Mouse (Mus musculus): Measurements from ENCODE around the gene Adam23. TPM values are rescaled to one million over a fixed set of nuclear protein-coding genes. Genes with fewer than 3 reads are reported as not detected.

Adam23 gene
- 0.43 TPM for polyA plus RNA-seq (2012; fragmentation: generic; extraction: Trizol)

DNA sequence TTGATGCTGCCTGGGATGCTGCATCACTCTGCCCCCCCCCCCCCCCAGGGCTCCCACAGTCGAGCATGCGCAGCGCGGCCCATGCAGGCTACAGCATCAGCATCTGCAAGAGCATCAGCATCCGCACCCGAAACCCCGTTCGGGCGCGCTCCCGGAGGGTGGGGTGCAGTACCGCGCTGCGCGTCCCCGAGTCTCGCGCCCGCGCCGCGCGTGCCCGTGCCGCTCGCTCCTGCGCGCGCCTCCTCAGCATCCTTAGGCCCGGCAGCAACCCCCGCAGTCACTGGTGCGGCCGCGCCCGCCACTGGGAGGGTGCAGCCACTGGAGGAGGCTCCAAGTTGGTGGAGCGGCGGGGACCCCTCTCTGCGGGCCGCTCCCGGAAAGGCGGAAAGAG is at the start of gene Adam23:
Gene Adam23, plus strand, starts transcription at position 236 of the 391 bp plus-strand sequence.
- H3K36me3 ChIP-seq (ENCODE audit: control insufficient read depth, insufficient read depth) = no peaks in the 10 kb centered on the region
- peaks cover 15% of the 10 kb centered on the region for H3K27me3 ChIP-seq (ENCODE audit: control insufficient read depth, insufficient read depth, insufficient read length)
- no peak within 1 kb of the TSS for H3K4me3 ChIP-seq
- H3ac ChIP-seq (ENCODE audit: control insufficient read depth, insufficient read length) = no peak within 1 kb of the TSS
- no peak for TF ChIP-seq USF1 (IDR thresholded peaks at IDR 0.05; ENCODE audit: low read depth)
- TF ChIP-seq POLR2A (IDR thresholded peaks at IDR 0.05; ENCODE audit: insufficient read length, low read depth) = no peak
- no peak for TF ChIP-seq MAX (IDR thresholded peaks at IDR 0.05; ENCODE audit: low read depth)
- no peak for TF ChIP-seq MYOG (IDR thresholded peaks at IDR 0.05; ENCODE audit: control insufficient read depth in 1 of 3, insufficient read depth in 1 of 3, insufficient read length in 2 of 3, low read depth in 2 of 3)
- peak within 1 kb of the TSS; percentile 24 for H3K4me2 ChIP-seq (ENCODE audit: low read depth)
- no peaks in the 10 kb centered on the region for H3K79me2 ChIP-seq (ENCODE audit: control insufficient read depth, insufficient read depth)

DNA sequence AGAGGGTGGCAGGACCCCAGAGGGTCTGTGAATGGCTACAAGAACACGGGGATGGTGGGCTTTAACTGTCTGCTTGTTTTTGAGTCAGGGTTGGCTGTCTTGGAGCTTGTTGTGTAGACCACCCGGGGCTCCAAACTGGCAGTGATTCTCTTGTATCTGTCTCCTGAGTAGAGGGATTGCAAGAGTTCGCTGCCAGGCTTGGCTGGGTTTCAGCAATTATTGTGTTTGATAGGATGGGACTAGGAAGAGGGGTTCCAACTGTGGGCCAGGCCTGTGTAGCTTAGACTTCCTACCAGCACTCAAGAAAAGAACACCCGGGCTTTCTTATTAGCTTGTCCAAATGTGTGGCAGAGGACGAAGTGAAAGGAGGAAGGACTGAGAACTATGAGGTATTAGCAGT is 44.6 kb upstream of the Adam23 start:
- Histone ChIP-seq H3K4me2 (ENCODE audit: low read depth) (no peak overlapping the region), H3K36me3 (ENCODE audit: control insufficient read depth, insufficient read depth) (no peaks in the 10 kb centered on the region), H3K4me3 (no peak overlapping the region), H3K27me3 (ENCODE audit: control insufficient read depth, insufficient read depth, insufficient read length) (no peaks in the 10 kb centered on the region), H3K79me2 (ENCODE audit: control insufficient read depth, insufficient read depth) (no peaks in the 10 kb centered on the region), H3ac (ENCODE audit: control insufficient read depth, insufficient read length) (no peak overlapping the region)
- TF ChIP-seq POLR2A (IDR thresholded peaks at IDR 0.05; ENCODE audit: insufficient read length, low read depth) (no peak), MYOD1 (IDR thresholded peaks at IDR 0.05; ENCODE audit: control insufficient read depth in 1 of 3, insufficient read length in 2 of 3, low read depth in 2 of 3) (no peak), REST (IDR thresholded peaks at IDR 0.05; ENCODE audit: insufficient read depth, insufficient read length) (no peak), SRF (IDR thresholded peaks at IDR 0.05; ENCODE audit: control insufficient read depth, insufficient read length, low read depth) (no peak), TCF3 (IDR thresholded peaks at IDR 0.05; ENCODE audit: insufficient read length, low read depth) (no peak), TCF12 (IDR thresholded peaks at IDR 0.05; ENCODE audit: insufficient read depth, poor library complexity, severe bottlenecking) (no peak), CEBPB (IDR thresholded peaks at IDR 0.05; ENCODE audit: insufficient read depth, poor library complexity, severe bottlenecking) (no peak), POLR2AphosphoS2 (IDR thresholded peaks at IDR 0.05; ENCODE audit: insufficient read length, low read depth) (no peak), MAX (IDR thresholded peaks at IDR 0.05; ENCODE audit: low read depth) (no peak), E2F4 (IDR thresholded peaks at IDR 0.05; ENCODE audit: insufficient read depth) (no peak), MYOG (IDR thresholded peaks at IDR 0.05; ENCODE audit: control insufficient read depth in 1 of 3, insufficient read depth in 1 of 3, insufficient read length in 2 of 3, low read depth in 2 of 3) (no peak), USF1 (IDR thresholded peaks at IDR 0.05; ENCODE audit: low read depth) (no peak)

DNA sequence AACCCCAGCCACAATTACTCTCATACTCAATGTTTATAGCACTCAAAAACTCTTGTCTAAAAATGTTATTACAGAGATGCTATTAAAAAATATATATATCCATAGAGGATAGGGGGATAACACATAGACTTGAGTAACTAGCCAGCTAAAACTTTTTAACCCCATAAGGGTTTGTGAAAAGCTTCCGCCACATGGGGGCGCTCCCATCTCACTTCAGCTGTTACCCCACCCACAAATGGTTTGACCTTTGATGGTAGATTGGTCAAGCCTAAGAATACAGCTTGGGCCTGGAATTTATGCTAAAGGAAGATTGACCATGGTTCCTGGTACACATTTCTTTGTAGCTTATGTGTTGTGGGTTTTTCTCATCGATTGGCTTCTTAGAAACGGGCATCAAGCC is 42.1 kb upstream of the Adam23 start:
- TF ChIP-seq MAX (IDR thresholded peaks at IDR 0.05; ENCODE audit: low read depth) = no peak
- no peak for TF ChIP-seq TCF3 (IDR thresholded peaks at IDR 0.05; ENCODE audit: insufficient read length, low read depth)
- no peak for TF ChIP-seq MYOG (IDR thresholded peaks at IDR 0.05; ENCODE audit: control insufficient read depth in 1 of 3, insufficient read depth in 1 of 3, insufficient read length in 2 of 3, low read depth in 2 of 3)
- no peak for TF ChIP-seq SRF (IDR thresholded peaks at IDR 0.05; ENCODE audit: control insufficient read depth, insufficient read length, low read depth)
- TF ChIP-seq TCF12 (IDR thresholded peaks at IDR 0.05; ENCODE audit: insufficient read depth, poor library complexity, severe bottlenecking) = no peak
- TF ChIP-seq POLR2A (IDR thresholded peaks at IDR 0.05; ENCODE audit: insufficient read length, low read depth) = no peak
- TF ChIP-seq USF1 (IDR thresholded peaks at IDR 0.05; ENCODE audit: low read depth) = no peak
- no peak for TF ChIP-seq MYOD1 (IDR thresholded peaks at IDR 0.05; ENCODE audit: control insufficient read depth in 1 of 3, insufficient read length in 2 of 3, low read depth in 2 of 3)
- TF ChIP-seq POLR2AphosphoS2 (IDR thresholded peaks at IDR 0.05; ENCODE audit: insufficient read length, low read depth) = no peak
- no peak for TF ChIP-seq REST (IDR thresholded peaks at IDR 0.05; ENCODE audit: insufficient read depth, insufficient read length)
- TF ChIP-seq CEBPB (IDR thresholded peaks at IDR 0.05; ENCODE audit: insufficient read depth, poor library complexity, severe bottlenecking) = no peak
- TF ChIP-seq E2F4 (IDR thresholded peaks at IDR 0.05; ENCODE audit: insufficient read depth) = no peak
- Histone ChIP-seq H3K36me3 (ENCODE audit: control insufficient read depth, insufficient read depth) (no peaks in the 10 kb centered on the region), H3ac (ENCODE audit: control insufficient read depth, insufficient read length) (no peak overlapping the region)

DNA sequence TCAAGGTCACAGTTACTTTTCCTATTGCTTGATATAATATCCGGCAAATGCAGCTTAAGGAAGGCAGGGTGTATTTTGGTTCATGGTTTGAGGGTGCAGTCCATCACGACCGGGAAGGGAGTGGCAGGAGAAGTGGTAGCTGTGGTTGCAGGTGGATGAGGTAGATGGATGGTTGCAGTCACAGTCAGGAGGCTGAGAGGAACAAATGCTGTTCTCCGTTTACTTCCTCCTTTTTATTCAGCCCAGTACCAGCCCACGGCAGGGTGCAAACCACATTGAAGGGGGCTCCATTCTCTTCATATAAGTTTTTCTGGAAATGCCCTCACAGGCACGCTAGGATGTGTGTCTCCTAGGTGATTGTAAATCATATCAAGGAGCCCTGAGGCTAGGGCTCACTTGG is 37.3 kb upstream of the Adam23 start:
- H3K4me3 ChIP-seq = no peak overlapping the region
- H3K27me3 ChIP-seq (ENCODE audit: control insufficient read depth, insufficient read depth, insufficient read length) = no peaks in the 10 kb centered on the region
- no peaks in the 10 kb centered on the region for H3K79me2 ChIP-seq (ENCODE audit: control insufficient read depth, insufficient read depth)
- no peak overlapping the region for H3ac ChIP-seq (ENCODE audit: control insufficient read depth, insufficient read length)
- no peak for TF ChIP-seq CEBPB (IDR thresholded peaks at IDR 0.05; ENCODE audit: insufficient read depth, poor library complexity, severe bottlenecking)
- no peak for TF ChIP-seq E2F4 (IDR thresholded peaks at IDR 0.05; ENCODE audit: insufficient read depth)
- TF ChIP-seq MAX (IDR thresholded peaks at IDR 0.05; ENCODE audit: low read depth) = no peak
- no peak for TF ChIP-seq POLR2AphosphoS2 (IDR thresholded peaks at IDR 0.05; ENCODE audit: insufficient read length, low read depth)
- no peak for TF ChIP-seq POLR2A (IDR thresholded peaks at IDR 0.05; ENCODE audit: insufficient read length, low read depth)
- H3K4me2 ChIP-seq (ENCODE audit: low read depth) = no peak overlapping the region
- no peaks in the 10 kb centered on the region for H3K36me3 ChIP-seq (ENCODE audit: control insufficient read depth, insufficient read depth)

More for the DNA sequence above, 42.1 kb upstream of the Adam23 start:
- H3K79me2 ChIP-seq (ENCODE audit: control insufficient read depth, insufficient read depth) = no peaks in the 10 kb centered on the region
- H3K4me3 ChIP-seq = no peak overlapping the region
- H3K4me2 ChIP-seq (ENCODE audit: low read depth) = no peak overlapping the region
- no peaks in the 10 kb centered on the region for H3K27me3 ChIP-seq (ENCODE audit: control insufficient read depth, insufficient read depth, insufficient read length)

DNA sequence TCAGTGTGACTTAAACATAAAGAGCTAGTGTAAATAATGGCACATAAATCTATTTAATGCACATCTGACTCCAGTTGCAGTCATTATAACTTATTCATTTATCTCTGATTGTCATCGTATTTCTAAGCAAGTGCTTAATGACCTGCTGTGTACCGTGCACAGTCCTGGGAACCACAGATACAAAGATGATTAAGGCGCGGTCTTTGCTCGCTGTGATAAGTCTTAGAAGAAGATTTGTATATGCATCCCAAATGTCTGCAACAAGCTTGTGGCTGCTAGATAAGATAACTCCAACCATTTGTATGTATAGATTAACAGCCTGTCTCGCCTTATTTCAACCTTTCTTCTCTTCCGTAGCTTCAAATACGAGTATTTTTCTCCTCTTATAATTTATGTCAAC is 27.2 kb upstream of the Adam23 start:
- no peak overlapping the region for H3ac ChIP-seq (ENCODE audit: control insufficient read depth, insufficient read length)
- H3K36me3 ChIP-seq (ENCODE audit: control insufficient read depth, insufficient read depth) = no peaks in the 10 kb centered on the region
- H3K79me2 ChIP-seq (ENCODE audit: control insufficient read depth, insufficient read depth) = no peaks in the 10 kb centered on the region
- H3K4me2 ChIP-seq (ENCODE audit: low read depth) = no peak overlapping the region
- no peaks in the 10 kb centered on the region for H3K27me3 ChIP-seq (ENCODE audit: control insufficient read depth, insufficient read depth, insufficient read length)
- H3K4me3 ChIP-seq = no peak overlapping the region
- TF ChIP-seq MYOG (IDR thresholded peaks at IDR 0.05; ENCODE audit: control insufficient read depth in 1 of 3, insufficient read depth in 1 of 3, insufficient read length in 2 of 3, low read depth in 2 of 3) = no peak
- TF ChIP-seq MYOD1 (IDR thresholded peaks at IDR 0.05; ENCODE audit: control insufficient read depth in 1 of 3, insufficient read length in 2 of 3, low read depth in 2 of 3) = no peak
- no peak for TF ChIP-seq TCF3 (IDR thresholded peaks at IDR 0.05; ENCODE audit: insufficient read length, low read depth)
- TF ChIP-seq POLR2A (IDR thresholded peaks at IDR 0.05; ENCODE audit: insufficient read length, low read depth) = no peak
- TF ChIP-seq REST (IDR thresholded peaks at IDR 0.05; ENCODE audit: insufficient read depth, insufficient read length) = no peak
- no peak for TF ChIP-seq USF1 (IDR thresholded peaks at IDR 0.05; ENCODE audit: low read depth)
- TF ChIP-seq SRF (IDR thresholded peaks at IDR 0.05; ENCODE audit: control insufficient read depth, insufficient read length, low read depth) = no peak
- TF ChIP-seq E2F4 (IDR thresholded peaks at IDR 0.05; ENCODE audit: insufficient read depth) = no peak
- no peak for TF ChIP-seq MAX (IDR thresholded peaks at IDR 0.05; ENCODE audit: low read depth)
- TF ChIP-seq POLR2AphosphoS2 (IDR thresholded peaks at IDR 0.05; ENCODE audit: insufficient read length, low read depth) = no peak
- TF ChIP-seq CEBPB (IDR thresholded peaks at IDR 0.05; ENCODE audit: insufficient read depth, poor library complexity, severe bottlenecking) = no peak
- TF ChIP-seq TCF12 (IDR thresholded peaks at IDR 0.05; ENCODE audit: insufficient read depth, poor library complexity, severe bottlenecking) = no peak

Measured in myocyte (in vitro differentiated cells).